Mouse (Mus musculus): Measurements from ENCODE around the gene Slc2a8.

DNA sequence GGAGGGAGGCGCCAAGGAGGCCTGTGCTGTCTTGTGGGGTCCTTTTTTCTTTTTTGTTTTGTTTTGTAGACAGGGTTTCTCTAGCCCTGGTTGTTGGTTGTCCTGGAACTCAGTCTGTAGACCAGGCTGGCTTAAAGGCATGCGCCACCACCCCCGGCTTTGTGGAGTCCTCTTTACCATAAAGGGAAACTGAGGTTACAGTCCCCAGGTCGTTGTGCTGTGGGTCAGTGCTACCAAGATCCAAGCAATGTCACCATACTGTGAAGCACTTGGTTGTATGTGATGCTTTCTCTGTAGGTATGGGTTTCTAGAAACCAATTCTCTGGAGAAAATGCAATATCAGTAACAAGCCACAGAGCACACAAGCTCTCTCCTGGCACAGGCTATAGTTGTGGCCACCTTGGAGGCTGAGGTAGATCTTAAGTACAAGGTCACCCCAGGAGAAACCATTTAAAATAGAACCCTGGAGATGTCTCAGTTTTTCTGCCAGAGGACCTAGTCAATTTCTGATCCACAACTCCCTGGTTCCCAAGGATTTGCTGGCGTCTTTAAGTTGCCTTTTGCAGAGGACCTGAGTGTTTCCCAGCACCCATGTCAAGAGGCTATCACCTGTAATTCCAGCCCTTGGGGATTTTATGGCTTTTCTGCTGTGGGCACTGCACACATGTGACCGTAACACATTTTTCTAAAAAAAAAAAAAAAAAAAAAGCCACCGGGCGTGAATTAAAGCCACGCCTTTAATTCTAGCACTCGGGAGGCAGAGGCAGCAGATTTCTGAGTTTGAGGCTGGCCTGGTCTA is 17.0 kb downstream of the Slc2a8 start:
- TF ChIP-seq CTCF (IDR thresholded peaks at IDR 0.05; ENCODE audit: low read depth, low read length), result no peak
- no peak for TF ChIP-seq POLR2A (IDR thresholded peaks at IDR 0.05; ENCODE audit: borderline replicate concordance, low read depth, low read length)

Data from bone marrow macrophage, adult 2 months (primary cell).